Mouse (Mus musculus) liver, embryonic 14.5 days (tissue): ENCODE measurements around the gene Glis2. TPM values are rescaled to one million over a fixed set of nuclear protein-coding genes. Genes with fewer than 3 reads are reported as not detected.

ENCODE experiments used
- ATAC-seq: fragments of 200-750 bp; cut with Nextera tagmentation; 2 replicates; pipeline ENCODE4 v1.8.0; 2017; ENCODE audit warnings: moderate number of reproducible peaks, mild to moderate bottlenecking, moderate library complexity; ENCODE audit not compliant: insufficient read depth
- DNase-seq, 3 experiments: peaks; one replicate each; pipeline ENCODE4 v3.0.0-alpha.2; 2012 to 2013; ENCODE audit warnings: low read depth in 3 of 3, low spot score in 3 of 3
- H3K27ac ChIP-seq: fragments of 300-500 bp; sonication (generic); 2 replicates; pipeline ENCODE4 v1.5.1; 2014; ENCODE audit warnings: moderate library complexity, mild to moderate bottlenecking, control low read depth, inconsistent platforms
- H3K27me3 ChIP-seq: fragments of 300-500 bp; sonication (generic); 2 replicates; pipeline ENCODE4 v1.6.1; 2014; ENCODE audit warnings: mild to moderate bottlenecking, low read length, moderate library complexity; ENCODE audit not compliant: control insufficient read depth, insufficient read depth
- H3K36me3 ChIP-seq: fragments of 300-500 bp; sonication (generic); replicated peaks from 2 replicates; pipeline ENCODE4 v1.6.1; 2014; ENCODE audit warnings: low read depth; ENCODE audit not compliant: control insufficient read depth, insufficient read depth
- H3K4me1 ChIP-seq, 2 experiments: fragments of 200-500 bp in 1 of 2; fragments of 300-500 bp in 1 of 2; sonication (generic) in 1 of 2; replicated peaks; 2 replicates each; pipeline ENCODE4 v1.6.1; 2012 to 2014; ENCODE audit warnings: antibody characterized with exemption in 1 of 2, inconsistent platforms in 1 of 2, low read length in 1 of 2; ENCODE audit not compliant: control insufficient read depth in 2 of 2, insufficient read depth in 2 of 2
- H3K4me2 ChIP-seq: fragments of 300-500 bp; sonication (generic); 2 replicates; pipeline ENCODE4 v1.6.1; 2014; ENCODE audit warnings: low read depth, mild to moderate bottlenecking, control low read depth, moderate library complexity
- H3K4me3 ChIP-seq, 2 experiments: fragments of 200-500 bp in 1 of 2; fragments of 300-500 bp in 1 of 2; sonication (generic) in 1 of 2; 2 replicates each; pipeline ENCODE4 v1.5.1; 2012 to 2014; ENCODE audit warnings: low read depth in 2 of 2, low read length in 2 of 2, mild to moderate bottlenecking in 2 of 2, control low read depth in 1 of 2, inconsistent platforms in 1 of 2, moderate library complexity in 1 of 2; ENCODE audit not compliant: insufficient read depth in 1 of 2
- H3K9ac ChIP-seq: fragments of 300-500 bp; sonication (generic); replicated peaks from 2 replicates; pipeline ENCODE4 v1.6.1; 2014; ENCODE audit warnings: mild to moderate bottlenecking, control low read depth, moderate library complexity
- H3K9me3 ChIP-seq: fragments of 300-500 bp; sonication (generic); 2 replicates; pipeline ENCODE4 v1.6.1; 2016; ENCODE audit warnings: low read length, mixed read lengths; ENCODE audit not compliant: control insufficient read depth
- CTCF ChIP-seq: IDR thresholded peaks from 2 replicates; pipeline ENCODE4 v1.5.1; 2016; ENCODE audit warnings: antibody characterized with exemption, low read depth, control low read depth
- EP300 ChIP-seq: IDR thresholded peaks from 2 replicates; pipeline ENCODE4 v1.6.1; 2016; ENCODE audit warnings: antibody characterized with exemption, low read depth
- WGBS: fragments of 180-500 bp; shearing (Covaris S2); extraction: QIAGEN DNeasy Blood & Tissue Kit; methylation state at CpG from one replicate; pipeline ENCODE4 v1.1.7; 2014; ENCODE audit not compliant: insufficient replicate concordance; 5-methylcytosine and 5-hydroxymethylcytosine counted together
- polyA plus RNA-seq, 2 experiments: library from polyadenylated mRNA; depleted of rRNA in 1 of 2; stranded (reverse) in 1 of 2; unstranded in 1 of 2; fragments of >200 nt; fragmentation: Nextera tagmentation in 1 of 2; extraction: Ambion mirVana in 1 of 2; gene quantifications; 2 replicates each; pipeline versions ENCODE4 v1.2.1 to v1.2.3; 2012 to 2014

The Glis2 gene
- polyA plus RNA-seq, 2 experiments: 1.7 to 2.8 TPM

DNA sequence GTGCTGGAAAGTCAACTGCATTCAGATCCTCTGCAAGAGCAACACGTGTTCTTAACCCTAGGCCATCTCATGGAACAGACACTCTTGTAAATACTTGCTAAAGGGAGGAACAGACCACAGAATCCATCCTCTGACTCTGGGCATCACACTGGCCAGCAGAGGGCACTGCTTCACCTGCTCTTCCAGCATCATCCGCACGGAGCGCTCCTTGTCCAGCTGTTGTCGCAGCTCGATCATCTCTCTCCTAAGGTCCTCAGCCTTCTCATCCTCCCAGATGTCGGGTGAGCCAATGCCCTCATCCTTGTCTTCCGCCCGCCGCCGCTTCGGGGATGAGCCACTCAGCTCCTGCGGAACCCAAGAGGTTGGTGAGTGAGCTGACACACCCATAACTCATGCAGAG, 43.5 kb upstream of the Glis2 start:
- Histone ChIP-seq H3K9me3 (no peaks in the 10 kb centered on the region), H3K4me1 (peaks cover 41 to 45% of the 10 kb centered on the region in 2 experiments), H3K36me3 (peaks cover 17% of the 10 kb centered on the region), H3K27ac (no peak overlapping the region), H3K9ac (no peak overlapping the region), H3K4me2 (no peak overlapping the region), H3K4me3 (no peak overlapping the region), H3K27me3 (no peaks in the 10 kb centered on the region)
- DNase-seq: peak in 2 of 3 experiments; percentile 51 to 57
- 39% methylated on average over 13 of the region's 13 CpGs for WGBS
- TF ChIP-seq CTCF: peak; percentile 100
- no peak for TF ChIP-seq EP300
- ATAC-seq: peak; percentile 25; the same call in 1 of the 2 replicates

DNA sequence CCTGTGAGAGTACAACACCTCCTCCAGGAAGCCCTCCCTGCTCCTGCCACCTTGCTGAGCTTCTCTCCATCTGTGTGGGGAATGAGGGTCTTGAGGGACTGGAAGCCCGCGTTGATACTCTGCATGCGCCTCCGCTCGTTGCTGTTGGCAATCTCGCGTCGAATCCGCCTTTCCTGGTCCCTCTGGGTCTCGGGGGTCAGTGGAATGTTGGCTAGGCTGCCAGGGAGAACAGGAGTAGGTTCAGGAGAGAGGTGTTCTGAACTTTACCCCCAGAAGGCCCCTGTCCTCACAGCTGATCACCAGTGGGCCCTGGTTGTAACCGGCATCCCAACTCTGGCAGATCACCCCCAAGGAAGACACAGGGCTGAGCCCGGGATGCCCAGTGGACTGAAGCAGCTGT, 42.6 kb upstream of the Glis2 start:
- no peak overlapping the region for H3K4me3 ChIP-seq
- DNase-seq (no peak), ATAC-seq (no peak)
- WGBS: 88% methylated on average over 12 of the region's 12 CpGs
- peak overlapping the region; percentile 62 for H3K4me2 ChIP-seq
- TF ChIP-seq EP300 (no peak), CTCF (no peak)
- peaks cover 45 to 51% of the 10 kb centered on the region in 2 experiments for H3K4me1 ChIP-seq
- no peak overlapping the region for H3K9ac ChIP-seq
- H3K36me3 ChIP-seq: peaks cover 15% of the 10 kb centered on the region
- no peaks in the 10 kb centered on the region for H3K27me3 ChIP-seq
- H3K9me3 ChIP-seq: no peaks in the 10 kb centered on the region
- no peak overlapping the region; the same call in 1 of the 2 replicates for H3K27ac ChIP-seq

DNA sequence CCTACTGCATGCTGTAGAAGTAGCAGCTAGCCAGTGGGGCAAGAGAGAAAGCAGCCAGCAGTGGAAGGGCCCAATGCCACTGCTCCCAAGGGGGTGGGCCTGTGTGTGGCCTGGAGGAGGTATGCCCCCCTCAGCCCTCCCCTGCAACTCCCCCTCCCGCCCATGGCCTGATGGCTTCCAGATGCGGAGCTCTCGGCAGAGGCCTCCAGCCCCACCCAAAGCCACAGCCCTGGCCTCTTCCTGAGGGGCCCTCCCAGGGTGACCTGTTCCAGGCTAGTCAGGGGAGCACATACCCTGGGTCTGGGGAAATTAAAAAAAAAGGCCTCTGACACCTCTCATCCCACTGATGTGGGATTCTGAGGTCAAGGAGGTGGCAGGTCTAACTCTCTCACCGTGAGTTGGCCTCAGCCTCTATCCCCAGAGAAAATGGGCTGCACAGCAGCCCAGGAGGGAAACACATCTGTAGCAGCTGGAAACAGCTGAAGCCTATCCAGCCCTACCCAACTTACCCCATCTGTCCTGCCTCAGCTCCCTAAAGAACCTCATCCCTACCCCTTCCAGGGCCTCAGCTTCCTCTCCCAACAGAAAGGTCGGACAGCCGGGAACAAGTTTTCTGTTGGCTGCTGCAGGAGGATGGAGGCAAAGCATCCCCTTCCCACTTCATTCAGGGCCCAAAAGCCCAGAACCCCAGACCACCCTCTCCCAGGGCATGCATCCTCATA, 41.5 kb upstream of the Glis2 start:
- H3K36me3 ChIP-seq: peaks cover 7% of the 10 kb centered on the region
- peaks cover 51 to 58% of the 10 kb centered on the region in 2 experiments for H3K4me1 ChIP-seq
- H3K4me2 ChIP-seq: peak overlapping the region; percentile 62
- peak overlapping the region; percentile 28 for H3K9ac ChIP-seq
- peak overlapping the region; percentile 28 to 43; a peak in 3 of 4 replicates for H3K4me3 ChIP-seq
- H3K9me3 ChIP-seq: no peaks in the 10 kb centered on the region
- ATAC-seq (peak; percentile 87), DNase-seq (peak; percentile 54 to 57 (median 55))
- WGBS: 9% methylated on average over 6 of the region's 6 CpGs
- H3K27ac ChIP-seq: peak overlapping the region; percentile 70
- TF ChIP-seq CTCF (0 out of 2 replicates have a peak, but pooled peaks have one; percentile 12), EP300 (no peak)
- H3K27me3 ChIP-seq: no peaks in the 10 kb centered on the region

DNA sequence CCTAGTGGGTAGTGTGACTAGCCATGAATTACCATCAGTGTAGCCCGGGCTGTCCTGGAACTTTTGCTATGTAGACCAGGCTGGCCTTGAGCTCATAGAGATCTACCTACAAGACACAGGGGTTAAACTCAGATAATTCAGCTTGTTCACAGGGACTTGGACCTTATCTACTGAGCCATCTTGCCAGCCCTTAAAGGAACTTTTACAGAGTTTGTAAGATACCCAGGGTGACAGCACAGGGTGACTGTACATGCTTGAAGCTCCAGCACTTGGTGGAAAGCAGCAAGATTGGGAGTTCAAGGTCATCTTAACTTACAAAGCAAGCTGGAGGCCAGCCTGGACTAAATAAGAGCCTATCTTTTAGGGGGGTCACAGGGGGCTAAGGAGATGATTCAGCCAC, 39.0 kb upstream of the Glis2 start:
- no peaks in the 10 kb centered on the region for H3K27me3 ChIP-seq
- no peaks in the 10 kb centered on the region for H3K9me3 ChIP-seq
- peaks cover 51 to 58% of the 10 kb centered on the region in 2 experiments for H3K4me1 ChIP-seq
- TF ChIP-seq CTCF: no peak
- TF ChIP-seq EP300: peak; percentile 20; the same call in 1 of the 2 replicates
- peak overlapping the region; percentile 21 for H3K4me2 ChIP-seq
- H3K9ac ChIP-seq: peak overlapping the region; percentile 10; the same call in 1 of the 2 replicates
- ATAC-seq (no peak), DNase-seq (peak; percentile 41 to 55 (median 41))
- H3K27ac ChIP-seq: peak overlapping the region; percentile 54
- 63% methylated on average over 1 of the region's 1 CpGs for WGBS
- no peaks in the 10 kb centered on the region for H3K36me3 ChIP-seq
- no peak overlapping the region for H3K4me3 ChIP-seq

DNA sequence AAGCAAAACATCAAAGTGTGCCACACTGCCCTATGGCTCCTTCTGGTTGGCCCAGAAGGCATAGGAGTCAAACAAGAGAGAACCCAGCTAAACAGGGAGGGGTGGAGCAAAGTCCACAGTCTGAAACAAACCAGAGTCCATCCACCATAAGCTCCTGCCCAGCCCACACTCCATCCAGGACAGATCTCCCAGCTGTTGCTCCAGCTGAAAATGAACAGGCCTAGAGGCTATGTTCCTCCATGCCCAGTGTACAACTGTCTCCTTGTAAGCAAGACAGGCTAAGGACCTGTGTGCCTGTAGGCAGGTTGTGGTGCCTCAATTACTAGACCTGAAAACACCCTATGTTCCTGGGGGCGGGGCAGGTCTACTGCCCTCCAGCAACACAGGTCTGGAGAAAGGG, 37.4 kb upstream of the Glis2 start:
- no peaks in the 10 kb centered on the region for H3K36me3 ChIP-seq
- H3K27me3 ChIP-seq: no peaks in the 10 kb centered on the region
- no peak for DNase-seq
- H3K27ac ChIP-seq: peak overlapping the region; percentile 71
- TF ChIP-seq EP300 (no peak), CTCF (no peak)
- no peaks in the 10 kb centered on the region for H3K9me3 ChIP-seq
- H3K9ac ChIP-seq: peak overlapping the region; percentile 79
- ATAC-seq: no peak
- peak overlapping the region; percentile 37 to 72; a peak in 3 of 4 replicates for H3K4me3 ChIP-seq
- 39% methylated on average over 1 of the region's 1 CpGs for WGBS
- peak overlapping the region; percentile 89 for H3K4me2 ChIP-seq
- H3K4me1 ChIP-seq: peaks cover 47 to 53% of the 10 kb centered on the region in 2 experiments
